Mouse (Mus musculus) brain, embryonic 14.5 days (tissue): ENCODE measurements around the gene Ankrd13a.

Experiments
- CTCF ChIP-seq: fragments of 200-500 bp; IDR thresholded peaks from 2 replicates; pipeline ENCODE4 v1.5.1; 2012; ENCODE audit warnings: inconsistent platforms, mild to moderate bottlenecking, moderate library complexity, borderline replicate concordance; ENCODE audit not compliant: insufficient read depth, insufficient read length; ENCODE audit errors: extremely low read depth
- POLR2A ChIP-seq: fragments of 200-500 bp; IDR thresholded peaks from 2 replicates; pipeline ENCODE4 v1.6.1; 2012; ENCODE audit warnings: mild to moderate bottlenecking, inconsistent platforms, borderline replicate concordance; ENCODE audit not compliant: poor library complexity, insufficient read depth, insufficient read length, severe bottlenecking; ENCODE audit errors: extremely low read depth

DNA sequence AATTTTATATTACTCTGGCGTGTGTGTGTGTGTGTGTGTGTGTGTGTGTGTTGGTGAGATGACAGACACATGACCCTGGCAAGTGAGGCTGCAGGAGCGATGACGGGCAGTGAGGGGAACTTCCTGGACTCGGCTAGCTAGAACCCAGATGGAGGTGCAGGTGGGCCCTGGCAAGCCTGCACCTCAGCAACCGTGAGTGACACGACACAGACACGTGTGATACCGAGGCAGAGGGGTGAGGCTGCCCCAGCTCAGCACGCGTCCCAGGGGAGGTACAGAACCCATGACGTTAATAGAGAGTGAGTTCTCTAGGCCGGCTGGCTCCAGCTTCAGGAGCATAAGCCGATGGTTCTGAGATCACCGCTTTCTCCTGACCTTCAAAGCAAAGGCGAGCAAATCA lies 42.5 kb upstream of the Ankrd13a start:
- TF ChIP-seq CTCF = no peak
- TF ChIP-seq POLR2A = no peak
